Mouse (Mus musculus) C2C12 (cell line): ENCODE data around the gene Rps29. TPM values are rescaled to one million over a fixed set of nuclear protein-coding genes. Genes with fewer than 3 reads are reported as not detected.
"Not testable (repeated sequence)": the region's sequence is repeated elsewhere in the genome, so short reads cannot be mapped to it uniquely, and the experiment has no call there.

Experiments
- H3K27me3 ChIP-seq: one replicate; pipeline ENCODE4 v1.6.1; 2011; ENCODE audit not compliant: control insufficient read depth, insufficient read depth, insufficient read length
- H3K36me3 ChIP-seq: one replicate; pipeline ENCODE4 v1.6.1; 2011; ENCODE audit not compliant: control insufficient read depth, insufficient read depth
- H3K4me3 ChIP-seq: one replicate; pipeline ENCODE4 v1.5.1; 2011; ENCODE audit warnings: mild to moderate bottlenecking, control low read depth; ENCODE audit not compliant: poor library complexity, insufficient read depth, severe bottlenecking
- H3K79me2 ChIP-seq: one replicate; pipeline ENCODE4 v1.6.1; 2011; ENCODE audit not compliant: control insufficient read depth, insufficient read depth
- H3K79me3 ChIP-seq: one replicate; pipeline ENCODE4 v1.6.1; 2011; ENCODE audit warnings: low read depth, control low read depth
- H3ac ChIP-seq: one replicate; pipeline ENCODE3; 2011; ENCODE audit warnings: low read depth; ENCODE audit not compliant: control insufficient read depth, insufficient read length
- CEBPB ChIP-seq: IDR thresholded peaks from one replicate; pipeline ENCODE4 v1.6.1; 2011; ENCODE audit warnings: low read depth, mild to moderate bottlenecking, control low read depth, moderate library complexity
- CTCF ChIP-seq: IDR thresholded peaks from one replicate; pipeline ENCODE4 v1.5.1; 2011; ENCODE audit not compliant: control insufficient read depth, insufficient read depth, insufficient read length
- FOSL1 ChIP-seq: IDR thresholded peaks from one replicate; pipeline ENCODE4 v1.8.0; 2011; ENCODE audit warnings: mild to moderate bottlenecking, low read length; ENCODE audit not compliant: poor library complexity, insufficient read depth, severe bottlenecking
- MAX ChIP-seq: IDR thresholded peaks from one replicate; pipeline ENCODE4 v1.6.1; 2011; ENCODE audit warnings: mild to moderate bottlenecking, control low read depth
- MYOD1 ChIP-seq: IDR thresholded peaks from one replicate; pipeline ENCODE4 v1.6.1; 2011; ENCODE audit warnings: low read depth; ENCODE audit not compliant: control insufficient read depth, insufficient read length
- MYOG ChIP-seq: IDR thresholded peaks from one replicate; pipeline ENCODE4 v1.6.1; 2011; ENCODE audit not compliant: control insufficient read depth, insufficient read length; ENCODE audit errors: extremely low read depth
- USF1 ChIP-seq: IDR thresholded peaks from one replicate; pipeline ENCODE4 v1.6.1; 2011; ENCODE audit warnings: low read depth, mild to moderate bottlenecking, control low read depth, moderate library complexity
- polyA plus RNA-seq: library from polyadenylated mRNA; unstranded; fragments of >200 nt; fragmentation: generic; extraction: Trizol; gene quantifications from one replicate; pipeline ENCODE4 v1.2.1, GENCODE M21; 2012; ENCODE audit warnings: missing spikeins

Gene Rps29
- polyA plus RNA-seq, 1 experiment, result 10,268 TPM

DNA sequence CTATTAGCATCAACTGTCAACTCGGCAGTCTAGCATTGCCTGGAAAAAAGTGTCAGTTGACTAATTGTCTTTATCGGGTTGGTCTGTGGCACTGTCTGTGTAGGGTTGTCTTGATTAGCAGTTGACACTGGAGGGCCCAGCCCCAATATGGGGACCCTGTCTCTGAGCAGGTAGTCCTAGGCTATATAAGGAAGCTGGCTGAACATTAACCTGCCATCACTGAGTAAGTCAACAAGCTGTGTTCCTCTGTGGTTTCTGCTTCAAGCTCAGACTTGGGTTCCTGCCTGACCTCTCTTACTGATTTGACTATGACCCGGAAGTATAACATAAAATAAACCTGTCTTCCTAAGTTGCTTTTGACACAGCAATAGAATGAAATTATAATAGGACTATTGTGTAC lies 17.0 kb upstream of the Rps29 start:
- Histone ChIP-seq H3K79me3 (no peaks in the 10 kb centered on the region), H3K79me2 (peaks cover 11% of the 10 kb centered on the region), H3K36me3 (peaks cover 43% of the 10 kb centered on the region), H3ac (no peak overlapping the region), H3K4me3 (no peak overlapping the region), H3K27me3 (no peaks in the 10 kb centered on the region)
- no peak for TF ChIP-seq CEBPB
- no peak for TF ChIP-seq FOSL1
- TF ChIP-seq MAX, result no peak
- TF ChIP-seq MYOG, result no peak
- no peak for TF ChIP-seq CTCF
- TF ChIP-seq USF1, result no peak
- no peak for TF ChIP-seq MYOD1

DNA sequence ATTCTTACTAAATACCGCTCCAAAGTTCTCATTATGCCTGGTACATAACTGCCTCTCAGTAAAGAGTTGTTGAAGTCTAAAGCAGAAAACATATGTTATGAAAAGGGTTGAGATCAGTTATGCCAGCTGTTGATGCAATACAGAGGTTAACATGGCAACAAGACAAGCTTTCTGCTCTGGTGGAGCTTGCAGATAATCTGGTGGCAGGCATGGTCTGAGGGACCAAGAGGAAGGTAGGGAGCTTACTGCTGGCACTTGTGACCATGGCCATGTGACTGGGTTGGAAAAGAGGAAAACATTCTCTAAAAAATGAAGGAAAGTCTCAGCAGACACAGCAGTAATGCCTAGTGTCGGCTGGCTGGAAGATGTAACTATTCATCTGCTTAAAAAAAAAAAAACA lies 12.3 kb upstream of the Rps29 start:
- H3K27me3 ChIP-seq, result no peaks in the 10 kb centered on the region
- H3K79me3 ChIP-seq, result peaks cover 14% of the 10 kb centered on the region
- no peak overlapping the region for H3K4me3 ChIP-seq
- H3K36me3 ChIP-seq, result peaks cover 38% of the 10 kb centered on the region
- no peak for TF ChIP-seq MAX
- TF ChIP-seq MYOG, result no peak
- TF ChIP-seq USF1, result no peak
- no peak for TF ChIP-seq FOSL1
- no peak for TF ChIP-seq CEBPB
- no peak for TF ChIP-seq CTCF
- no peak for TF ChIP-seq MYOD1
- no peak overlapping the region for H3ac ChIP-seq
- peaks cover 34% of the 10 kb centered on the region for H3K79me2 ChIP-seq

- TF ChIP-seq FOSL1, result no peak
- peak; percentile 100 for TF ChIP-seq MAX
- Histone ChIP-seq H3K79me3 (peaks cover 14% of the 10 kb centered on the region), H3K27me3 (no peaks in the 10 kb centered on the region), H3ac (peak within 1 kb of the TSS; percentile 89), H3K79me2 (peaks cover 34% of the 10 kb centered on the region), H3K4me3 (peak within 1 kb of the TSS; percentile 84), H3K36me3 (peaks cover 13% of the 10 kb centered on the region)
These were observed 9.6 kb upstream of the Rps29 start, which contains the start of gene Lrr1 for GRCm38 (mm10) chr12:69168461-69169106. Gene Lrr1, plus strand, starts transcription at chr12:69168814.

DNA sequence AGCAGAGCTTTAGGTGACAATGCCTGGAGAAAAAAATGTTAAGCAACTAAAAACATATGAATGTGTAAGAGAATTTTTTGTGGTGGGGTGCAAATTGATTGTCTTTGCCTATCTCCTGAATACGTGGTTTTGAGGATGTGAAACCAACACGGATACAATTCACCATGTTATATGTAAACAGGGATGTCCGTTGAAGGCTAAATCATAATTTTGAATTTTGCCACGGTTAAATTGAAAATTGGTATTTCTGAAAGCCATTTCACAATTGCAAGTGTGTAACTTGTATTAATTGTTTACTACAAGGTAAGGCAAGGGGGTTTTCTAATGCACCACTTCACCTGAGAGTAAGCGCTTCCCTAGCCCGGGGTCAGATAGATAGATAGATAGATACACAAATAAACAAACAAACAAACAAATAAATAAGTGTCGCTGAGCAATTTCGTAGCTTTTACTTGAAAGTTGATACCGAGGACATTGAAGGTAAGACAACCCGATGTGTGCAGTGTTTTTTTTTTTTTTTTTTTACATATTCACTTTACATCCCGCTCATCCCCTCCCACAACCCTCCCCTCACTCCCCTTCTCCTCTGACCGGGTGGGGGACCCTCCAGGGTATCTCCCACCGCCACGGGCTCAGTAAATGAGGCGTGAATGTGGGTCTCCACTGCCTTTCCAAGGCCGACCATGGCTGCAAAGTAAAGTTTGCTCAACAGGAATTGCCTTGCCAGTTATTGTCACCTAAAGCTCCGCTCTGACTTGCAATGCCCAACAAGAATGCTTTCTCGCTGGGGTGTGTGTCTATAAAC lies 8.9 kb upstream of the Rps29 start:
- H3K79me2 ChIP-seq, result peaks cover 34% of the 10 kb centered on the region
- H3ac ChIP-seq, result peak overlapping the region; percentile 74
- no peak for TF ChIP-seq MYOG
- no peak for TF ChIP-seq CEBPB
- peak overlapping the region; percentile 84 for H3K4me3 ChIP-seq
- H3K79me3 ChIP-seq, result peaks cover 14% of the 10 kb centered on the region
- H3K27me3 ChIP-seq, result no peaks in the 10 kb centered on the region
- H3K36me3 ChIP-seq, result peaks cover 5% of the 10 kb centered on the region

- H3K79me3 ChIP-seq, result peaks cover 14% of the 10 kb centered on the region
- not testable (repeated sequence) for H3K36me3 ChIP-seq, H3K4me3 ChIP-seq
These were observed 8.0 kb upstream of the Rps29 start for GRCm38 (mm10) chr12:69166861-69167581.

GRCm38 (mm10) chr12:69164904-69165303 lies 5.9 kb upstream of the Rps29 start:
- Histone ChIP-seq H3K4me3 (no peak overlapping the region), H3K27me3 (no peaks in the 10 kb centered on the region), H3K36me3 (no peaks in the 10 kb centered on the region), H3K79me3 (peaks cover 7% of the 10 kb centered on the region), H3K79me2 (peaks cover 12% of the 10 kb centered on the region), H3ac (no peak overlapping the region)
- TF ChIP-seq FOSL1, result no peak
- TF ChIP-seq MYOD1, result no peak
- no peak for TF ChIP-seq MYOG
- no peak for TF ChIP-seq USF1
- TF ChIP-seq MAX, result no peak
- no peak for TF ChIP-seq CTCF
- no peak for TF ChIP-seq CEBPB

More at GRCm38 (mm10) chr12:69166861-69167581, 8.0 kb upstream of the Rps29 start:
- not testable (repeated sequence) for H3K27me3 ChIP-seq, H3ac ChIP-seq
- H3K79me2 ChIP-seq, result peaks cover 33% of the 10 kb centered on the region

- not testable (repeated sequence) for H3K79me3 ChIP-seq
These were observed 4.6 kb upstream of the Rps29 start for GRCm38 (mm10) chr12:69163586-69163985.

DNA sequence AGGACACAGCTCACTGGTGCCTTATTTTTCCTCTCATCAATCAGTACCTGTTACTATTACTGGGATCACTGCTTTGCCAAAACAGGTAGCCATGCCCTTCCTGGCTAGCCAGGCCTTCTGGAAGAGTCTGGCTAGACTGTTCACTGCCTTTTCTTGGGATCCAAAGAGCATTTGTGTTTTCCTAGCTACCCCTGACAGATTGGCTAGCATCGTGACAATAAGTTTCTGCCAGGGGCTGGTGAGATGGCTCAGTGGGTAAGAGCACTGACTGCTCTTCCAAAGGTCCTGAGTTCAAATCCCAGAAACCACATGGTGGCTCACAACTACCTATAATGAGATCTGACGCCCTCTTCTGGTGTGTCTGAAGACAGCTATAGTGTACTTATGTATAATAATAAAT lies 1.7 kb upstream of the Rps29 start:
- H3K4me3 ChIP-seq, H3K27me3 ChIP-seq, H3ac ChIP-seq: not testable (repeated sequence)
- Histone ChIP-seq H3K79me3 (peaks cover 12% of the 10 kb centered on the region), H3K36me3 (peaks cover 27% of the 10 kb centered on the region), H3K79me2 (peaks cover 22% of the 10 kb centered on the region)

More at GRCm38 (mm10) chr12:69163586-69163985, 4.6 kb upstream of the Rps29 start:
- H3ac ChIP-seq, H3K79me2 ChIP-seq, H3K4me3 ChIP-seq, H3K27me3 ChIP-seq, H3K36me3 ChIP-seq: not testable (repeated sequence)
